Mouse (Mus musculus) brown adipose tissue, adult 24 weeks (tissue): ENCODE results near the gene Neurog3. TPM values are rescaled to one million over a fixed set of nuclear protein-coding genes. Genes with fewer than 3 reads are reported as not detected.

Experiments
- H3K27ac ChIP-seq: fragments of 200-500 bp; replicated peaks from 2 replicates; pipeline ENCODE4 v1.5.1; 2012; ENCODE audit warnings: low read depth, mild to moderate bottlenecking, low read length
- H3K4me1 ChIP-seq: fragments of 200-500 bp; 2 replicates; pipeline ENCODE4 v1.6.1; 2012; ENCODE audit warnings: low read length, mixed read lengths; ENCODE audit not compliant: control insufficient read depth, insufficient read depth, insufficient read length
- H3K4me3 ChIP-seq: fragments of 200-500 bp; 2 replicates; pipeline ENCODE4 v1.5.1; 2012; ENCODE audit warnings: low read depth, mild to moderate bottlenecking, low read length, moderate library complexity; ENCODE audit not compliant: insufficient read depth
- polyA plus RNA-seq: library from polyadenylated mRNA; stranded (reverse); fragments of >200 nt; gene quantifications from 2 replicates; pipeline ENCODE4 v1.2.4, GENCODE M21; 2012; ENCODE audit not compliant: missing spikeins, insufficient read depth, insufficient read length

Neurog3 gene
- polyA plus RNA-seq, 1 experiment: not detected

DNA sequence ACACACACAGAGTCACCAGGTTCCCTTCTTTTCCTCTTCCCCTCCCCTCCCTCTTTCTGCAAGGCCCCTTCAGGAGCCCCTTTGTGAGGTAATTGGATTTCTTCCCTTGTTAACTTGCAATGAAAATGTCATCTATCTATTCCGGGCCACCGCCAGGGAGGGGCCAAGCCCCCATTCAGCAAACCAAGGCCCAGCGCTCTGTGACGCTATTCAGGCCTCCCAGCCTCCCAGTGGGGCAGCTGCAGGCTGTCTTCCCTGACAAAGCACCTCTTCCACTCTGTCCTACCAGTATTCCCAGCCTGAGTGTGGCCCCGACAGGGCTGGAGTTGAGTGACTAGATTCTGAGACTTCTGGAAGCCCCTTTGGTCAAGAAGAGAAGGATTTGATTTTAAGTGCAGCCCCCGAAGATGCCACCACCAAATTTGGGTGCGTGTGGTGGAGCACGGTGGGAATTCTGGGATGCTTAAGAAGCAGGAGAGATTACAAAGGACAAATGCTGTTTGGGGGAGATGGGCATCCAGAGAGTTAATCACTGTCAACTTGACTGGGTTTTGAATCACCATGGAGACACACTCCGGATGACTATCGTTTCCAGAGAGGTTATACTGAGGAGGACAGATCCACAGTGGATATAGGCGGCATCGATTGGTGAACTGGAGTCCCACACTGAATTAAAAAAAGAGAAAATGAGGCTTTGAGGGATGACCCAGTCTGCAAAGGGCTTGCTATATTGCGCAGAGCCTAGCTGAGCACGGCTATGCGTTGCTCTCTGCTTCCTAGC, 41.8 kb downstream of the Neurog3 start:
- Histone ChIP-seq H3K4me1 (no peaks in the 10 kb centered on the region), H3K4me3 (no peak overlapping the region), H3K27ac (no peak overlapping the region)

DNA sequence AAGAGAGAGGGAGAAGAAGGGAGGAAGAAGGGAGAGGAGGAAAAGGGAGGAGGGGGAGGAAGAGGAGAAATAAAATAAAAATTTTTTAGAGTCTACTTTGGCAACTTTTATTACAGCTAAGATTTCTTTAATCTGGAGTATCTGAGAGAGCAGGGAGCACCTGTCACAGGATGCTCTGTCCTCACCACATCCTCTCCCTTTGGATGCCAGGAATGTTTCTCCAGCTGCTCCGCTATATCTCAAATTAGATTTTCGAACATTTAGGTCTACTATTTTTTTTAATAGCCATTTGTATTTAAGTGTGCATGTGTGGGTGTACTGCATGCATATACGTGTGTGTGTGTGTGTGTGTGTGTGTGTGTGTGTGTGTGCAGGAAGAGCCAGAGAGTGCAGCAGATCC, 47.1 kb downstream of the Neurog3 start:
- Histone ChIP-seq H3K27ac (no peak overlapping the region), H3K4me1 (no peaks in the 10 kb centered on the region), H3K4me3 (no peak overlapping the region)

DNA sequence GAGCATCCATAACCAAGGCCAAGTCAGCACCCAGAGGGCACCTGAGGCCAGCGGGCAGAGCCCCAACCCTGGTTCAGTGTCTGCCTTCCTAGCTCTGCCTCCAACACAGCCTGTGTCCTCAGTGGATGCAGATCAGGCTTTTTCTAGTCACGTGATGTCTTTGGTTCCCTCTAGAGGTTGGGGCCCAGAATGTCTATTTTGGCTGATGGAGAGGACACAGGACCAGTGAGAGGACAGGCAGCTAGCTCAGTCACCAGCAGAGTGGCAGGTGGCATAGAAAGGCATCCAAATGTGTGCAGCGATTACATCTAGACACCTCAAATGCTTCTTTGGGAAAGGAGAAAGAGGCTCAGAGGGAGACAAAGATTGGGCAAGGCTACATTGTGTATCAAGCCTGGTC, 48.8 kb downstream of the Neurog3 start:
- Histone ChIP-seq H3K4me1 (no peaks in the 10 kb centered on the region), H3K4me3 (no peak overlapping the region), H3K27ac (no peak overlapping the region)

GRCm38 (mm10) chr10:62182471-62183014, 49.7 kb downstream of the Neurog3 start:
- Histone ChIP-seq H3K4me3 (no peak overlapping the region), H3K27ac (no peak overlapping the region), H3K4me1 (no peaks in the 10 kb centered on the region)

GRCm38 (mm10) chr10:62183053-62183452, 50.2 kb downstream of the Neurog3 start:
- Histone ChIP-seq H3K4me1 (no peaks in the 10 kb centered on the region), H3K4me3 (no peak overlapping the region), H3K27ac (no peak overlapping the region)

Other genes starting within 250 kb of the Neurog3 start
- 2.7 and 3.3 TPM in 2 replicates for gene Col13a1, start 154.0 kb upstream of the Neurog3 start, polyA plus RNA-seq
- 5.2 and 6.9 TPM in 2 replicates for gene Fam241b, start 10.8 kb downstream of the Neurog3 start, polyA plus RNA-seq
- 16.2 and 21.8 TPM in 2 replicates for gene Tspan15, start 98.2 kb downstream of the Neurog3 start, polyA plus RNA-seq
- gene Tacr2, start 119.3 kb downstream of the Neurog3 start, polyA plus RNA-seq: not detected in 2 replicates
- gene Hk1, start 246.8 kb downstream of the Neurog3 start, polyA plus RNA-seq: 19.8 and 27.2 TPM in 2 replicates